Mouse (Mus musculus): ENCODE data around the gene Galnt10.
A peak's percentile ranks its signal among the peaks of the same experiment; 100 is the strongest.

The Galnt10 gene

DNA sequence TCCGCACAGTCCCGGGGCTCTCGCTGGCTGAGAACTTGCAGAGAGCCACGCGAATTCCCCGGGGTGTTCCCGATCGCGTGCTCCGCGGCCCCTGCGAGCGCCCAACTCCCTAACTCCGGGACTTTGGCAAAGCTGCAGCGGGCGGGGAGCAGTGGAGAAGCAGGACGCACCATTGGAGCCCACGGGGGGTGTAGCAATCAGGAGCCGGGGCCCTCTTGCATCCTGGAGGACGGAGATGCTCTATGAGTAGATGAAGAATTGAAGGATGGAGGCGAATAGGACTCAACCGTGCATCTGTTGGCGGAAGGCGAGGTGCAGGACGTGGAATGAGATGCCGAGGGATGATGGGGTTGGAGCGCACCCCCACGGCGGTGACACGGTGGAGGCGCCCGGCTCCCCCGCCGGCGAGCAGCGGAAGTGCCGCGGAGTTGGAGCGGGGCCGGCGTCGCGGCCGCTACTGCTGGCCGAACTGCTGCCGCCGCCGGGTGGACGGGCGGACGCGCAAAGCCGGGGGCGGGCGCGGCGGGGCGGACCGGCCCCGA is at the start of gene Galnt10:
Gene Galnt10 (plus strand): TSS at position 425 of the 542 bp plus-strand sequence.
- peak; percentile 91 to 92 for DNase-seq

GRCm38 (mm10) chr11:57595899-57596298 is 49.3 kb upstream of the Galnt10 start:
- no peak for DNase-seq

- DNase-seq, result no peak
Observed at GRCm38 (mm10) chr11:57598161-57598560, 47.1 kb upstream of the Galnt10 start.

DNA sequence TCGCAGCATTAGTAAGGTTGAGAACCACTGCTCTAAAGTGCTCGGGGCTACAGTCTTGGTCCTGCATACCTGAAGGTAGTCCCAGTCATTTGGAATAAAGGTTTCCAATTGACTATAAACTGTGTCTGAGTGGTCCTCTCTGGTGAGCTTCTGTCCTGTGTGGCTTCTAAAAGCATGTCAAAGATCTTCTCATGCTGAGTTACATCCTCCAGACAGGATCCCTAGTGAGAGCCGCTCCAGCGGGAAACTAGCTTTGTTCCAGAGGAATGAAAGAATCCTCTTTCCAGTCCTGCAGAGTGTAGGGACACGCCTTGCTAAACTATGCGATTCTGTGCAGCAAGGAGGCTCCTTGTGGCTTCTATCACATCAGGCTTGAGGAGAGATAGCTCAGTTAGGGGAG is 45.9 kb upstream of the Galnt10 start:
- DNase-seq, result no peak

DNA sequence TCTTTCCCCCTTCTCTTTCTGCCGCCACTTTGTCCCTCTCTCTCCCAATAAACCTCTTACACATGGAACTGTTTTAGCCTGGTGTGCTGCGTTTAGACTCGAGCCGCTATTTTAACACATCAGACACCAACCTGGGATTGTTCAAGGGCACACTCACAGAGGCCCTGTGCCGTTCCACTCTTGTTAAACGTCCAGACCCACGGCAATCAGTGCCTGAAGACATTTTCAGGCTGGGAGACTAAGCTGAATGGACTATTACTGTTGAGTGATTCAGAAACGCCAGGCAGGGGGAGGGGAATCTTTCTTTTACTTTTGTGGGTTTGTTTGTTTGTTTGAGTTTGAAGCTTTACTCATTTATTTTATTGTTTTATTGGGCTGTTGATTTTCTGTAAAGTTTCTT is 45.1 kb upstream of the Galnt10 start:
- DNase-seq, result no peak

- peak in 1 of 2 experiments; percentile 39 for DNase-seq
Observed at GRCm38 (mm10) chr11:57600621-57601121, 44.6 kb upstream of the Galnt10 start.

- no peak for DNase-seq
Observed at GRCm38 (mm10) chr11:57601806-57602455, 43.3 kb upstream of the Galnt10 start.

GRCm38 (mm10) chr11:57605086-57605485 is 40.2 kb upstream of the Galnt10 start:
- no peak for DNase-seq

GRCm38 (mm10) chr11:57605660-57606059 is 39.6 kb upstream of the Galnt10 start:
- no peak for DNase-seq

GRCm38 (mm10) chr11:57614502-57614901 is 30.7 kb upstream of the Galnt10 start:
- peak in 1 of 2 experiments; percentile 19 for DNase-seq

DNA sequence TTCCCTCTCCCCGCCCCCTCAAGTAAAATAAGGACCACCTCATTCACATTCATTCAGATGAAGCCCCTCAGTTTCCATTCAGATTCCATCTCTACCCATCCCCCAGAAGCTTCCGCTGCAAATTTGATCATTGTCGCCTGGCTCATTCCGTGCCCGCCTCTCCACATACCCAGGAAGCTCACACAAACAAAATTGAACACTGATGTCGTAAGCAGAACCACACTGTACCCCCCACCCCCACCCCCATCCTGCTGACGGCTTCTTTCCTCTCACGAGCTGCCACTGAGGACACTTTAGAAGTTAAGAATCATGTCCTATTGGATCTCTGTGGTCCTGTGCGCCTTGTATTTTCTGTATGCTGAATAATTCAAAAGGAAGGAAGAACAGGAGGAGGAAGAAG is 30.0 kb upstream of the Galnt10 start:
- peak in 1 of 2 experiments; percentile 3 for DNase-seq

DNA sequence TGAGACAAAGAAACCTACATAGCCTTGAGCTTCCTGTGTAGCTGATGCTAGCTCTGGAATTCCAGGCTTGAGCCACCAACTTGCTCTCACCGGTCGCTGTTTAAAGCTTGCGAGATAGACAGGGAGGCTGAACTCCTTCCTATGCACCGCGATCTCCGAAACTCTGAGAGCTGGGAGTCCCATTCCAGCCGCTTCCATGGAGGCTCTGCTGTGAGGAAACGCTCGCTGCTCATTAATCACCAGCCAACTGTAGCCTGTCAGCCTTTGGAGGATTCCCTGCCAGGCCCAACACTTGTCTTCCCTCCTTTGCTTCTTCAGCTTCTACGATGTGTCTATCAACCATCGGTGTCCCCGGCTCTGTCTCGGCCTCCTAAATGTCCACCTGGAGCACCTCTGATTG is 29.4 kb upstream of the Galnt10 start:
- peak in 1 of 2 experiments; percentile 33 for DNase-seq

DNA sequence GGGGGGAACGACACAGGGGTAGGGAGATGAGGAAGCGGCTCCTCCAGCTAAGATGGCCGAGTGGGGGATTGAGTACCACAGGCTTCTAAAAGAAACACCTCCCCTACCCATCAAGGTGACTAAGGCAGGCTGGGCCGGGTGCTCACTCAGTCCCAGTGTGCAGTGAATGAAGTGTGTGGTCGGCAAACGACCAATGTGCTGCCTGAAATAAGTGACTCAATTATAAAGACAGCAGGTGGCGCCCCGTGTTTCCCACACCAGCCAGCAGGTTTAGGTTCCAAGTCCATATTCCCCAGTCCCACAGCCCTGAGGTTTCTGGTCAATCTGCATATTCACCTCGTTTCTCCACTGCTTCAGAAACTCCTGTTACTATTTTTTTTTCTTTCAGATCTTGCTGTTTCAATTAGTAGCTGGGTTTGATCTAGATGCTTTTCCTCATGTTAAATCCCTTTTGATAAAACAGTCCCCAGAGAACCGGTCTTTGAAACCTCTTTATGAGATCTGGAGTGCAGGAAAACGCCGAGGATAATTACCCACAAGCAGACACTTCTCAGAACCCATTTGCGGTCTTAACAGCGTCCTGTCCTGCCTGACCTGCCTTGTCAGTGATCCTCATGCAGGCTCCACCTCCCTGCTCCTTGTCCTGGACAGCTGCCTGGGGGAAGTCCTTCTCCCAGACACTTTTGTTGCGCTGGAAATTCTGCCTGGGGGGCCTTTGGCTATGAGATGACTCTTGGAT is 27.5 kb upstream of the Galnt10 start:
- peak; percentile 68 to 84 for DNase-seq

DNA sequence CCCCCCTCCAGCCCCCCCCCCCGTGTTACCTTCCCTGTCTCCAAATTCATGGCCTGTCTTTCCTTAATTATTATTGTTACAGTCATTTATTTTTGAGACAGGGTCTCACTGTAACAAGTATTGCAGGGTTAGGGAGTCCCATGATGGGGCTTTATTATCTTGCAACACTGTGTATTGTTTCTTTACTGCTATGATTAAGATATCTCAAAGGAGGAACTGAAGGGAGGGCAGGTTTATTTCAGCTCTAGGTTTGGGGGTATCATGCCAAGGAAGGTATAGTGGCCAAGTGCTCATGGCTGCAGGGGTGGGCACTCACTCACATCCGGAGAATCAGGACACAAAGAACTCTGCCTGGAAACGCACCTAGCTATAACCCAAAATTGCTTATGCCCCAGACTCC is 23.8 kb upstream of the Galnt10 start:
- DNase-seq, result no peak

- peak; percentile 15 to 30 for DNase-seq
Observed at GRCm38 (mm10) chr11:57621876-57622275, 23.4 kb upstream of the Galnt10 start.

GRCm38 (mm10) chr11:57624490-57624893 is 20.8 kb upstream of the Galnt10 start:
- DNase-seq, result peak in 1 of 2 experiments; percentile 14

DNA sequence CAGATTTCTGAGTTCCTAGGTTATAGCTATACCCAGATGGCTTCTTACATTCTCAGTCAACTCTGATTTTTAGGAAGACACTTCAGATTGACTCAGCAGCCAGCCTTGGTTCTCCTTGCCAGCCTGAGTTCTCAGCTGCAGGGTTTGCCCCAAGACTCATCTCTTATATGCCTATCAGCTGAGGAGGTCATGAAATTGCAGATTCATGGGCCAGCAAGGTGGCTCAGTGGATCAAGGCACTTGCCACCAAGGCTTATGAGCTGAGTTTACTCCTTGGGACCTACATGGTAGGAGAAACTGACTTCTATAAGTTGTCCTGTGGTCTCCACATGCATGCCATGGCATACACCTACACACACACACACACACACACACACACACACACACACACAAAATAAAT is 19.8 kb upstream of the Galnt10 start:
- DNase-seq, result peak in 1 of 2 experiments; percentile 17

DNA sequence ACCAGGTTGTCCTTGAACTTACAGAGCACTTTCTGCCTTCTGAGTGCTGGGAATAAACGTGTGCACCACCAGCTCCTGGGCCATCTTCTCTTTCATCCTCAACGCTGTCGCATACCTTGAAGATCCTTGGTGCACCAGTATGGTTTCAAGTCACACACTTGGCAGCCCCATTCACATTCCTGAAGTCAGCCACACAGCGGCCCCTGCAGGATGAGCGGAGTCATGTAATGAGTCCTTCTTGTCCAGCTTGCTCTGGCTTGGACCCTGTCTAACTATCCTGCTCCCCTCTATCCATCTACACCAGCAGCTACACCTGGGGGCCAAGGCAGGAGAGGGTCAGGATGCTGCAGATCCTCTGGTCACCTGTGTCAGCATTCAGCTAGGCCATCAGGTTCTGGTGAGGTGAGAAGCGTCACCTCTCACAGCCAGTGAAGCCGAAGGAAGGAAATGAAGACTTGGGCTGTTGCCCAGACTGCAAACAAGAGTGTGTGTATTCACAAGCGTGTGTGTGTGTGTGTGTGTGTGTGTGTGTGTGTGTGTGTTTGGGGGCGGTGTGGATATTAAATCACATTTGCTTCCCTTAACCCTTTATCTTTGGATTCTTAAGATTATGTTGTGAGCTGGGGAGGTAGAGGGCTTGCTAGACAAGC is 18.0 kb upstream of the Galnt10 start:
- peak; percentile 53 to 55 for DNase-seq

GRCm38 (mm10) chr11:57631805-57632485 is 13.3 kb upstream of the Galnt10 start:
- peak in 1 of 2 experiments; percentile 22 for DNase-seq

DNA sequence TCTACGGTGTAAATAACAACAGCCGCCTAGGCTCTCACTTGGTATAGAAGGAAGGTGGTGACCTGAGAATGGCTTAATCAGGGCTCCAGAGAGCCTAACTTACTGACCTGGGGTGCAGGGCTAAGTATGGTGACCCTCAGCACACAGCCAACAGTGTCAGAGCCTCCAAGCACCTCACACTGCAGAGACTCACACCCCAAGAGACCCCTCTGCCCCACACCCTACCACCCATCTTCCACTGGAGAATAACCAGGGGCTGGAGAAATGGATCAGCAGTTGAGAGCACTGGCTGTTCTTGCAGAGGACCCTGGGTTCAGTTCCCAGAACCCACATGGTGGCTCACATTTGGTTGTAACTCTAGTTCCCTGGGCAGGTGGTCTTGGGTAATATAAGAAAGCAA is 12.2 kb upstream of the Galnt10 start:
- peak in 1 of 2 experiments; percentile 23 for DNase-seq

DNA sequence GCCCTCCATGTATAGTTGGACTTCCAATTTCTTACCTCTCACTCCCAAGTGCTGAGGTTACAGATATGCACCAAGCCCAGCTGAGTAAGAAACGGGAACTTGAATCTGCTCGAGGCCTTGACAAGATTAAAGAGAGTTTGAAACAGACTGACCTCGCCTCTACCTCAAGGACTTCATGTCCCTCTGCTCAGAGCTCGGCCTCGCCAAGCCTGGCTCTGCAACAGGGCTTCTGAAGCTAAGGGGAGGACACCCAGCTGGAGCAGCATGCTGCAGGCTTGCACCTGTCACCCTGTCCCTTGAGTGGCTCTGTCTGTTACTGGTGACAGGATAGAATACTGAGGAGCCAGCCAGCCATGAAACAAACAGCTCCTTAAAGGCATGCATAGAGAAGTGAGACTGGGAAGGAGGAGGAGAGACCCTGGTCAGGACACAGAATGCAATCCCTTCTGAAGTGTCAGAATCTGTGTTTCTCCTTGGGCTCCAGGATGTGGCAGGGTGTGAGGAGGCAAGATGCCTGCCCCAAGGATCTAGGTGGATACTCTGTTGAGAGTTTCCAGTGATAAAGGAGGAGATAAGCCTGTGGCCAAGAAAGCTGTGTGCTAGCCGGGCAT is 11.2 kb upstream of the Galnt10 start:
- peak in 1 of 2 experiments; percentile 29 for DNase-seq

- DNase-seq, result peak in 1 of 2 experiments; percentile 12
Observed at GRCm38 (mm10) chr11:57635148-57635547, 10.1 kb upstream of the Galnt10 start.

Data from kidney, postnatal 25 days (tissue).